Mouse (Mus musculus): ENCODE measurements at regions not wholly inside any gene's neighbourhood (a gene's known extent, or its start where the extent isn't known, plus 50 kb on each side); places are given as distances from the start of the nearest gene placed in this dataset.

- Histone ChIP-seq H3K9me3 (ENCODE audit: control insufficient read depth, low read depth, low read length) (no peaks in the 10 kb centered on the region), H3K27me3 (ENCODE audit: control insufficient read depth, insufficient read depth, low read length) (no peaks in the 10 kb centered on the region), H3K4me3 (ENCODE audit: low read depth, low read length) (no peak overlapping the region), H3K4me1 (ENCODE audit: control insufficient read depth, insufficient read depth, low read length) (no peaks in the 10 kb centered on the region), H3K9ac (replicated peaks; ENCODE audit: low read depth, low read length) (no peak overlapping the region), H3K27ac (ENCODE audit: low read length) (no peak overlapping the region), H3K36me3 (ENCODE audit: control insufficient read depth, insufficient read depth, low read length) (no peaks in the 10 kb centered on the region), H3K4me2 (replicated peaks; ENCODE audit: low read depth, low read length) (no peak overlapping the region)
- no peak for ATAC-seq (ENCODE audit: insufficient number of reproducible peaks, insufficient read depth, low FRiP score, low read depth)
- 50% methylated on average over 4 of the region's 4 CpGs for WGBS
Observed at GRCm38 (mm10) chr1:142838663-142839062, 801.8 kb upstream of the B3galt2 start.

- no peak overlapping the region for H3K4me2 ChIP-seq (replicated peaks; ENCODE audit: low read depth, low read length)
- WGBS = 55% methylated on average over 4 of the region's 4 CpGs
- no peaks in the 10 kb centered on the region for H3K4me1 ChIP-seq (ENCODE audit: control insufficient read depth, insufficient read depth, low read length)
- no peaks in the 10 kb centered on the region for H3K9me3 ChIP-seq (ENCODE audit: control insufficient read depth, low read depth, low read length)
- no peaks in the 10 kb centered on the region for H3K27me3 ChIP-seq (ENCODE audit: control insufficient read depth, insufficient read depth, low read length)
- H3K27ac ChIP-seq (ENCODE audit: low read length) = no peak overlapping the region
- no peak overlapping the region for H3K9ac ChIP-seq (replicated peaks; ENCODE audit: low read depth, low read length)
- ATAC-seq (ENCODE audit: insufficient number of reproducible peaks, insufficient read depth, low FRiP score, low read depth) = no peak
- no peak overlapping the region for H3K4me3 ChIP-seq (ENCODE audit: low read depth, low read length)
- no peaks in the 10 kb centered on the region for H3K36me3 ChIP-seq (ENCODE audit: control insufficient read depth, insufficient read depth, low read length)
Observed at GRCm38 (mm10) chr1:142867024-142867700, 773.3 kb upstream of the B3galt2 start.

GRCm38 (mm10) chr1:142891842-142892241, 748.6 kb upstream of the B3galt2 start:
- Histone ChIP-seq H3K27me3 (ENCODE audit: control insufficient read depth, insufficient read depth, low read length) (no peaks in the 10 kb centered on the region), H3K9ac (replicated peaks; ENCODE audit: low read depth, low read length) (no peak overlapping the region), H3K4me2 (replicated peaks; ENCODE audit: low read depth, low read length) (no peak overlapping the region), H3K4me3 (ENCODE audit: low read depth, low read length) (no peak overlapping the region), H3K9me3 (ENCODE audit: control insufficient read depth, low read depth, low read length) (no peaks in the 10 kb centered on the region), H3K4me1 (ENCODE audit: control insufficient read depth, insufficient read depth, low read length) (no peaks in the 10 kb centered on the region), H3K36me3 (ENCODE audit: control insufficient read depth, insufficient read depth, low read length) (no peaks in the 10 kb centered on the region), H3K27ac (ENCODE audit: low read length) (no peak overlapping the region)
- ATAC-seq (ENCODE audit: insufficient number of reproducible peaks, insufficient read depth, low FRiP score, low read depth) = no peak

- Histone ChIP-seq H3K27ac (ENCODE audit: low read length) (no peak overlapping the region), H3K4me1 (ENCODE audit: control insufficient read depth, insufficient read depth, low read length) (no peaks in the 10 kb centered on the region), H3K36me3 (ENCODE audit: control insufficient read depth, insufficient read depth, low read length) (no peaks in the 10 kb centered on the region), H3K9ac (replicated peaks; ENCODE audit: low read depth, low read length) (no peak overlapping the region), H3K27me3 (ENCODE audit: control insufficient read depth, insufficient read depth, low read length) (no peaks in the 10 kb centered on the region), H3K4me2 (replicated peaks; ENCODE audit: low read depth, low read length) (no peak overlapping the region), H3K4me3 (ENCODE audit: low read depth, low read length) (no peak overlapping the region), H3K9me3 (ENCODE audit: control insufficient read depth, low read depth, low read length) (no peaks in the 10 kb centered on the region)
- ATAC-seq (ENCODE audit: insufficient number of reproducible peaks, insufficient read depth, low FRiP score, low read depth) = no peak
- 92% methylated on average over 2 of the region's 2 CpGs for WGBS
Observed at GRCm38 (mm10) chr1:142893156-142893555, 747.3 kb upstream of the B3galt2 start.

GRCm38 (mm10) chr1:142894145-142894544, 746.3 kb upstream of the B3galt2 start:
- Histone ChIP-seq H3K4me3 (ENCODE audit: low read depth, low read length) (no peak overlapping the region), H3K9me3 (ENCODE audit: control insufficient read depth, low read depth, low read length) (no peaks in the 10 kb centered on the region), H3K4me1 (ENCODE audit: control insufficient read depth, insufficient read depth, low read length) (no peaks in the 10 kb centered on the region), H3K4me2 (replicated peaks; ENCODE audit: low read depth, low read length) (no peak overlapping the region), H3K27ac (ENCODE audit: low read length) (no peak overlapping the region), H3K36me3 (ENCODE audit: control insufficient read depth, insufficient read depth, low read length) (no peaks in the 10 kb centered on the region), H3K9ac (replicated peaks; ENCODE audit: low read depth, low read length) (no peak overlapping the region), H3K27me3 (ENCODE audit: control insufficient read depth, insufficient read depth, low read length) (no peaks in the 10 kb centered on the region)
- no peak for ATAC-seq (ENCODE audit: insufficient number of reproducible peaks, insufficient read depth, low FRiP score, low read depth)

- WGBS = 75% methylated on average over 1 of the region's 1 CpGs
- Histone ChIP-seq H3K9me3 (ENCODE audit: control insufficient read depth, low read depth, low read length) (no peaks in the 10 kb centered on the region), H3K4me1 (ENCODE audit: control insufficient read depth, insufficient read depth, low read length) (no peaks in the 10 kb centered on the region), H3K27me3 (ENCODE audit: control insufficient read depth, insufficient read depth, low read length) (no peaks in the 10 kb centered on the region), H3K36me3 (ENCODE audit: control insufficient read depth, insufficient read depth, low read length) (no peaks in the 10 kb centered on the region), H3K4me3 (ENCODE audit: low read depth, low read length) (no peak overlapping the region), H3K4me2 (replicated peaks; ENCODE audit: low read depth, low read length) (no peak overlapping the region), H3K27ac (ENCODE audit: low read length) (no peak overlapping the region), H3K9ac (replicated peaks; ENCODE audit: low read depth, low read length) (no peak overlapping the region)
- no peak for ATAC-seq (ENCODE audit: insufficient number of reproducible peaks, insufficient read depth, low FRiP score, low read depth)
Observed at GRCm38 (mm10) chr1:142895081-142895480, 745.4 kb upstream of the B3galt2 start.

GRCm38 (mm10) chr1:142909907-142910306, 730.6 kb upstream of the B3galt2 start:
- no peak overlapping the region for H3K27ac ChIP-seq (ENCODE audit: low read length)
- H3K27me3 ChIP-seq (ENCODE audit: control insufficient read depth, insufficient read depth, low read length) = no peaks in the 10 kb centered on the region
- H3K4me3 ChIP-seq (ENCODE audit: low read depth, low read length) = no peak overlapping the region
- 84% methylated on average over 4 of the region's 4 CpGs for WGBS
- H3K9me3 ChIP-seq (ENCODE audit: control insufficient read depth, low read depth, low read length) = no peaks in the 10 kb centered on the region
- no peak for ATAC-seq (ENCODE audit: insufficient number of reproducible peaks, insufficient read depth, low FRiP score, low read depth)
- H3K4me1 ChIP-seq (ENCODE audit: control insufficient read depth, insufficient read depth, low read length) = no peaks in the 10 kb centered on the region
- H3K4me2 ChIP-seq (replicated peaks; ENCODE audit: low read depth, low read length) = no peak overlapping the region
- no peaks in the 10 kb centered on the region for H3K36me3 ChIP-seq (ENCODE audit: control insufficient read depth, insufficient read depth, low read length)
- no peak overlapping the region for H3K9ac ChIP-seq (replicated peaks; ENCODE audit: low read depth, low read length)

GRCm38 (mm10) chr1:142956686-142957085, 683.8 kb upstream of the B3galt2 start:
- Histone ChIP-seq H3K27me3 (ENCODE audit: control insufficient read depth, insufficient read depth, low read length) (no peaks in the 10 kb centered on the region), H3K4me3 (ENCODE audit: low read depth, low read length) (no peak overlapping the region), H3K36me3 (ENCODE audit: control insufficient read depth, insufficient read depth, low read length) (no peaks in the 10 kb centered on the region), H3K9me3 (ENCODE audit: control insufficient read depth, low read depth, low read length) (no peaks in the 10 kb centered on the region), H3K4me2 (replicated peaks; ENCODE audit: low read depth, low read length) (no peak overlapping the region), H3K9ac (replicated peaks; ENCODE audit: low read depth, low read length) (no peak overlapping the region), H3K4me1 (ENCODE audit: control insufficient read depth, insufficient read depth, low read length) (no peaks in the 10 kb centered on the region), H3K27ac (ENCODE audit: low read length) (no peak overlapping the region)
- no peak for ATAC-seq (ENCODE audit: insufficient number of reproducible peaks, insufficient read depth, low FRiP score, low read depth)
- whole genome bisulfite sequencing = 83% methylated on average over 3 of the region's 3 CpGs

GRCm38 (mm10) chr1:142971475-142971874, 669.0 kb upstream of the B3galt2 start:
- H3K27ac ChIP-seq (ENCODE audit: low read length) = no peak overlapping the region
- no peaks in the 10 kb centered on the region for H3K4me1 ChIP-seq (ENCODE audit: control insufficient read depth, insufficient read depth, low read length)
- no peak overlapping the region for H3K4me3 ChIP-seq (ENCODE audit: low read depth, low read length)
- H3K4me2 ChIP-seq (replicated peaks; ENCODE audit: low read depth, low read length) = no peak overlapping the region
- H3K9ac ChIP-seq (replicated peaks; ENCODE audit: low read depth, low read length) = no peak overlapping the region
- H3K27me3 ChIP-seq (ENCODE audit: control insufficient read depth, insufficient read depth, low read length) = no peaks in the 10 kb centered on the region
- H3K36me3 ChIP-seq (ENCODE audit: control insufficient read depth, insufficient read depth, low read length) = no peaks in the 10 kb centered on the region
- ATAC-seq (ENCODE audit: insufficient number of reproducible peaks, insufficient read depth, low FRiP score, low read depth) = no peak
- H3K9me3 ChIP-seq (ENCODE audit: control insufficient read depth, low read depth, low read length) = no peaks in the 10 kb centered on the region
